Mouse (Mus musculus) liver, postnatal 0 days (tissue): ENCODE measurements around the gene Rbfox1. TPM values are rescaled to one million over a fixed set of nuclear protein-coding genes. Genes with fewer than 3 reads are reported as not detected.

Source experiments
- ATAC-seq: fragments of 200-750 bp; cut with Nextera tagmentation; 2 replicates; pipeline ENCODE4 v1.8.0; 2017; ENCODE audit warnings: mild to moderate bottlenecking, moderate library complexity
- DNase-seq: peaks from one replicate; pipeline ENCODE4 v3.0.0-alpha.2; 2016
- H3K27ac ChIP-seq: fragments of 300-500 bp; sonication (generic); 2 replicates; pipeline ENCODE4 v1.5.1; 2014; ENCODE audit warnings: antibody characterized with exemption, moderate library complexity, mild to moderate bottlenecking, low read depth
- H3K27me3 ChIP-seq: fragments of 300-500 bp; sonication (generic); 2 replicates; pipeline ENCODE4 v1.6.1; 2014; ENCODE audit warnings: low read length, control low read depth, mixed read lengths; ENCODE audit not compliant: insufficient read depth
- H3K36me3 ChIP-seq: fragments of 300-500 bp; sonication (generic); replicated peaks from 2 replicates; pipeline ENCODE4 v1.6.1; 2014; ENCODE audit warnings: mild to moderate bottlenecking, control low read depth, low read length, moderate library complexity, mixed read lengths; ENCODE audit not compliant: insufficient read depth
- H3K4me1 ChIP-seq: fragments of 300-500 bp; sonication (generic); 2 replicates; pipeline ENCODE4 v1.6.1; 2014; ENCODE audit warnings: antibody characterized with exemption, mild to moderate bottlenecking, control low read depth; ENCODE audit not compliant: insufficient read depth
- H3K4me2 ChIP-seq: fragments of 300-500 bp; sonication (generic); 2 replicates; pipeline ENCODE4 v1.6.1; 2014; ENCODE audit warnings: low read depth, mild to moderate bottlenecking, low read length, moderate library complexity, mixed read lengths
- H3K4me3 ChIP-seq: fragments of 300-500 bp; sonication (generic); 2 replicates; pipeline ENCODE4 v1.5.1; 2014; ENCODE audit warnings: low read depth, low read length
- H3K9ac ChIP-seq: fragments of 300-500 bp; sonication (generic); replicated peaks from 2 replicates; pipeline ENCODE4 v1.6.1; 2014; ENCODE audit warnings: mild to moderate bottlenecking, moderate library complexity
- H3K9me3 ChIP-seq: fragments of 300-500 bp; sonication (generic); 2 replicates; pipeline ENCODE4 v1.6.1; 2016; ENCODE audit warnings: mild to moderate bottlenecking, control low read depth, low read length, mixed read lengths
- CTCF ChIP-seq: sonication (generic); IDR thresholded peaks from 2 replicates; pipeline ENCODE4 v1.5.1; 2016; ENCODE audit warnings: antibody characterized with exemption, low read depth
- EP300 ChIP-seq: IDR thresholded peaks from 2 replicates; pipeline ENCODE4 v1.6.1; 2016; ENCODE audit warnings: antibody characterized with exemption, low read depth, mild to moderate bottlenecking
- WGBS: fragments of 180-500 bp; shearing (Covaris S2); extraction: QIAGEN DNeasy Blood & Tissue Kit; methylation state at CpG from one replicate; pipeline ENCODE4 v1.1.7; 2014; ENCODE audit not compliant: insufficient replicate concordance; 5-methylcytosine and 5-hydroxymethylcytosine counted together
- polyA plus RNA-seq: library from polyadenylated mRNA; unstranded; fragments of >200 nt; fragmentation: Nextera tagmentation; extraction: Ambion mirVana; gene quantifications from 2 replicates; pipeline ENCODE4 v1.2.1, GENCODE M21; 2015

The Rbfox1 gene
- polyA plus RNA-seq, 1 experiment from 2014 or later: 0.12 TPM

DNA sequence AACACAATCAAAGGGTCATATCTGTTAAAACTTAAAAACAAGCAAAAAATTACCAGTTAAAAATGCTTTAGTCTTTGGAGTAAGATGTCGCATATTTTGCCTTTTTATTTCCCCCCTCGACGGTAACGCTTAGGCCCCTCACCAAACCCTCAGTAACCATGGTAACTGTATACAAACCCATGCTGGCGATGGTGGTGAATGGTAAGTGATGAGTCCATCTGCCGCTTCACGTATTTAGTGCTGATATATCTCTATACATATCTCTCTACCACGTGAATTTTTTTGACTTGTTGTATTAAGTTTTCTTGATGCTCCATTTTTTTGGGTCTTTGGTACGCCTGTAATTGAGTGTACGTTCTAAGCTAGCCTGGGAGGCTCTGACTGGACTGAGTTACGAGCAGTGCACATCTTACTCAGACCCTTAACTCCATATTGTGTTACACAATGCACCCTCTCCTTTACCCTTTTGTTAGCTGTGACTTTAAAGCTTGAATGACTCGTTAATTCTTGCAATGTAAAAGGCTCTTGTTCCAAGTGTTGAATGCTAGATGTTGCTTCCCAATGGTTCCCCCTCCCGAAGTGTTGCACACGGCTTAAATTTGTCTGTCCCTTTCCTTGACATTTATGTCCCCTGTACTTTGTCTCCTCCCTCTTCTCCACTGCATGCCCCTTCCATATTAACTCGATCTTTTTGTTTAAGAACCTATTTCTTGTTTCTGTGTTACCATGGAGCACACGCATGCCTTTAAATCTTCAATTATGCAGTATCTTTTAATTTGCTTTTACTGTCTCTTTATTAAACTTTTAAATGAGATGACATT lies 1408.0 kb downstream of the Rbfox1 start:
- no peak overlapping the region for H3K4me2 ChIP-seq
- H3K36me3 ChIP-seq: no peaks in the 10 kb centered on the region
- H3K9me3 ChIP-seq: no peaks in the 10 kb centered on the region
- no peak overlapping the region for H3K9ac ChIP-seq
- no peak for ATAC-seq
- no peaks in the 10 kb centered on the region for H3K4me1 ChIP-seq
- H3K4me3 ChIP-seq: no peak overlapping the region
- 81% methylated on average over 16 of the region's 16 CpGs for WGBS
- no peak for DNase-seq
- TF ChIP-seq EP300 (no peak), CTCF (no peak)
- no peak overlapping the region for H3K27ac ChIP-seq
- H3K27me3 ChIP-seq: no peaks in the 10 kb centered on the region

DNA sequence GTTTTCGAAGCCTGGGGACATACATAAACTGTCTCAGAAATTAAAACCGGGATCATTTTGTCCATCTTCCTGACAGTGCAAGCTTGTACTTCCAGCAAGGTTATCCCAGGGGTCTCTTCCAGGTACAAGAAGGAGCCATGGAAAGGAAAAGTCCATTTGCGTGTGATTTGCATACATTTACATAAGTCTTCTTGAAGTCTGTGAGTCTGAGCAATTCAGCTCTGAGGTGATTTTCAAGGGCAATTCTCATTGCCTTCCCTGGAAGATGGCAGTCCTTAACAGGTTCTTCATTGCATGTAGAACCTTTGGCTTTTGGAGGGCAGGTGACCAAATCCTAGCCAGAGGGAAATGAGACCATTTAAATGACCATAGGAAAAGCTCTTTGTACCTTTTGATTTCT lies 1417.3 kb downstream of the Rbfox1 start:
- Histone ChIP-seq H3K9me3 (no peaks in the 10 kb centered on the region), H3K4me2 (no peak overlapping the region), H3K4me1 (no peaks in the 10 kb centered on the region), H3K9ac (no peak overlapping the region), H3K27ac (no peak overlapping the region), H3K4me3 (no peak overlapping the region), H3K27me3 (no peaks in the 10 kb centered on the region), H3K36me3 (no peaks in the 10 kb centered on the region)
- 77% methylated on average over 3 of the region's 3 CpGs for WGBS
- TF ChIP-seq CTCF: no peak
- no peak for TF ChIP-seq EP300
- no peak for ATAC-seq
- DNase-seq: no peak

DNA sequence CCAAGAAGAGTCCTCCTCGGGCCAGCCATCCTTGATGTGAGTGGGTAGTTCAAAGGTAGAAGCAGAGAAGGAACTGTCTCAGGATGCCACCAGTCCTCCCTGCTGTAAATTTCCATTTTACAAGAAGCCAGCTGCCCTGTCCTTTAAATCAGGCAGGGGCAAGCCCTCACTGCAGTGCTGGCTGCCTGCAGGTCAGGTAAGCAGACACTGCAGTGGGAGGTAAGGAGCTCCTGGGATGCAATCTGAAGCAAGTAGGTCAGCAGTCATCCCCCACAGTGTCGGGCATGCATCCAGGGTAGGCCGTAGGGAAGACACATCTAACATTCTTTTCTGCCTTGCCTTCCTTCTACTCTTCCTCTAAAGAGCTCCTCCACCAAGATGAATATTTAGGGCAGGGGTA lies 1444.0 kb downstream of the Rbfox1 start:
- WGBS: 69% methylated on average over 3 of the region's 3 CpGs
- Histone ChIP-seq H3K27me3 (no peaks in the 10 kb centered on the region), H3K9ac (no peak overlapping the region), H3K4me3 (no peak overlapping the region), H3K4me1 (no peaks in the 10 kb centered on the region), H3K9me3 (no peaks in the 10 kb centered on the region), H3K4me2 (no peak overlapping the region), H3K27ac (no peak overlapping the region), H3K36me3 (no peaks in the 10 kb centered on the region)
- TF ChIP-seq CTCF: no peak
- no peak for TF ChIP-seq EP300
- DNase-seq: no peak
- no peak for ATAC-seq

DNA sequence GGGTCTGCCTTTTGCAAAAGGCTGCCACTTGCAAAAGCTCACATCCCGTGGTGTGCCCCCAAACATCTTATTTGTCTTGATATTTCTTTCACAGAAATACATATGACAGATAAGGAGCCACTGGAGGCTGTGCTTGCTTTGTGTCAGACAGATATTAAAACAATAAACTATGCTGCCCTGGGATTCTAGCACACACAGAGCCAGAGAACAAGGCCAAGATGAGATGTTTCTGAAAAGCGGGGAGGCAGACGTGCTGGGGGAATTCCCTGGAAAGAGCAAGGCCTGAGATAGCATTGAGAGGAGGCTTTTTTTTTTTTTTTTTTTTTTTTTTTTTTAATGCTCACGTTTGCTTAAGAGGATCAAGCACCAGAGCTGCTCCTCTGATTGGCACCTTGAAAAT lies 1456.0 kb downstream of the Rbfox1 start:
- Histone ChIP-seq H3K9me3 (no peaks in the 10 kb centered on the region), H3K27me3 (no peaks in the 10 kb centered on the region), H3K9ac (no peak overlapping the region), H3K4me3 (no peak overlapping the region), H3K4me1 (no peaks in the 10 kb centered on the region), H3K4me2 (no peak overlapping the region), H3K36me3 (no peaks in the 10 kb centered on the region), H3K27ac (no peak overlapping the region)
- ATAC-seq (no peak), DNase-seq (no peak)
- no peak for TF ChIP-seq EP300
- no peak for TF ChIP-seq CTCF
- WGBS: 41% methylated on average over 4 of the region's 4 CpGs

DNA sequence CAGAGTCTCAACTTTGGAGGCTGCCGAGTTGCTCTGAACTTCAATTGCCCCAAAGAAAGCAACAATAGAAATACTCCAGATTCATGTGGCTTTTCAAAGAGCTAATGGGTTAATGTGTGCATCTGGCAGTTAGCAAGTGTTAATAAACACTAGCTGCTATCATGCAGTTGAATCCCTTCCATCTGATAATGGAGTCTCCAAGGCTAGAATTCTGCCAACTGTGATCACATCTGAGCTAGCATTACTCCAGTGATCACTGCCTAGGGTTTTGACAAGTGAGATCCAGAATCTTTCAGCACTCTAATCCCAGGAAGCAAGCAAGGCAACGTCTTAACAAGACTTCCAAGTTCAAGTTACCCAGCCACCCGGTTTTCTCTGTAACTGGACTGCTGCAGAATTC lies 1460.1 kb downstream of the Rbfox1 start:
- Histone ChIP-seq H3K27ac (no peak overlapping the region), H3K9ac (no peak overlapping the region), H3K4me2 (no peak overlapping the region), H3K9me3 (no peaks in the 10 kb centered on the region), H3K36me3 (no peaks in the 10 kb centered on the region), H3K4me1 (no peaks in the 10 kb centered on the region), H3K4me3 (no peak overlapping the region), H3K27me3 (no peaks in the 10 kb centered on the region)
- 59% methylated on average over 3 of the region's 3 CpGs for WGBS
- TF ChIP-seq CTCF (no peak), EP300 (no peak)
- ATAC-seq (no peak), DNase-seq (no peak)

DNA sequence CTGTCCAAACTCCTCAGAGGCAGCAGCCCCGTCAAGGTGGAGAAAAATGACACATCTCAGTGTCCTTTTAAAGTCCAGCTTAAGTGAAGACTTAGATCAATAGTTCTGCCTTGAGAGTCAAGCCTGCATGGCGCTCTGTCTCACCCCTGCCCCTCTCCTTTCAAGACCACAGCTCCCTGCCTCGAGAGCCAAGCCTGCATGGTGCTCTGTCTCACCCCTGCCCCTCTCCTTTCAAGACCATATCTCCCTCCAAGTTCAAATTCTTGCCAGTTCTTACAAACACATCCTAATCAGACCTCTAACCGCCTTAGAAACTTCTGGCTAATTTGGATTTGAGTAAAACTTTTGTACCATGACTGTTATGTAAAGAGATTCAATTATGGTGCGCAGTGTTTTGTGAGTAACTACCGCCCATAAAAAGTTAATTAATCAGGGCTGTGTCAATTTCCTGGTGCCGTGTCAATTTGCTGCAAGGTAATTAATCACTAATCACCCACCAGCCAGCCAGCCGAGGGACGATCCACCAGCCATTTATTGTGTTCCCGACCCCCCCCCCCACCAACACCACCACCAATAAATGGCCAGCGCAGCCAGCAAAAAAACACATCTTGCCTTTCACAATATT lies 1461.0 kb downstream of the Rbfox1 start:
- ATAC-seq (no peak), DNase-seq (no peak)
- Histone ChIP-seq H3K4me2 (no peak overlapping the region), H3K4me3 (no peak overlapping the region), H3K9ac (no peak overlapping the region), H3K9me3 (no peaks in the 10 kb centered on the region), H3K36me3 (no peaks in the 10 kb centered on the region), H3K27ac (no peak overlapping the region), H3K4me1 (no peaks in the 10 kb centered on the region), H3K27me3 (no peaks in the 10 kb centered on the region)
- WGBS: 64% methylated on average over 11 of the region's 11 CpGs
- TF ChIP-seq CTCF: no peak
- no peak for TF ChIP-seq EP300
